Mouse (Mus musculus) cortical plate, adult 2 months (tissue): Measurements from ENCODE around the gene Rasa3. TPM values are rescaled to one million over a fixed set of nuclear protein-coding genes. Genes with fewer than 3 reads are reported as not detected.
A peak's percentile ranks its signal among the peaks of the same experiment; 100 is the strongest.

Experiments
- H3K27ac ChIP-seq: fragments of 200-500 bp; 2 replicates; pipeline ENCODE4 v1.5.1; 2012; ENCODE audit warnings: low read length, control low read depth, inconsistent platforms; ENCODE audit not compliant: insufficient read depth
- H3K4me1 ChIP-seq: fragments of 200-500 bp; 2 replicates; pipeline ENCODE4 v1.6.1; 2011; ENCODE audit warnings: low read length; ENCODE audit not compliant: control insufficient read depth, insufficient read depth
- H3K4me3 ChIP-seq: fragments of 200-500 bp; 2 replicates; pipeline ENCODE4 v1.5.1; 2011; ENCODE audit warnings: mild to moderate bottlenecking, low read length, control low read depth; ENCODE audit not compliant: insufficient read depth
- CTCF ChIP-seq: fragments of 200-500 bp; IDR thresholded peaks from 2 replicates; pipeline ENCODE4 v1.5.1; 2011; ENCODE audit warnings: mild to moderate bottlenecking, control low read depth, low read length; ENCODE audit not compliant: insufficient read depth; ENCODE audit errors: extremely low read depth
- POLR2A ChIP-seq: fragments of 200-500 bp; IDR thresholded peaks from 2 replicates; pipeline ENCODE4 v1.6.1; 2011; ENCODE audit warnings: mild to moderate bottlenecking, low read length, control low read depth; ENCODE audit not compliant: insufficient read depth; ENCODE audit errors: extremely low read depth
- polyA plus RNA-seq: library from polyadenylated mRNA; depleted of rRNA; stranded (reverse); fragments of >200 nt; gene quantifications from 2 replicates; pipeline ENCODE4 v1.2.3, GENCODE M21; 2012

The Rasa3 gene
- polyA plus RNA-seq, 1 experiment: 52.4 TPM

DNA sequence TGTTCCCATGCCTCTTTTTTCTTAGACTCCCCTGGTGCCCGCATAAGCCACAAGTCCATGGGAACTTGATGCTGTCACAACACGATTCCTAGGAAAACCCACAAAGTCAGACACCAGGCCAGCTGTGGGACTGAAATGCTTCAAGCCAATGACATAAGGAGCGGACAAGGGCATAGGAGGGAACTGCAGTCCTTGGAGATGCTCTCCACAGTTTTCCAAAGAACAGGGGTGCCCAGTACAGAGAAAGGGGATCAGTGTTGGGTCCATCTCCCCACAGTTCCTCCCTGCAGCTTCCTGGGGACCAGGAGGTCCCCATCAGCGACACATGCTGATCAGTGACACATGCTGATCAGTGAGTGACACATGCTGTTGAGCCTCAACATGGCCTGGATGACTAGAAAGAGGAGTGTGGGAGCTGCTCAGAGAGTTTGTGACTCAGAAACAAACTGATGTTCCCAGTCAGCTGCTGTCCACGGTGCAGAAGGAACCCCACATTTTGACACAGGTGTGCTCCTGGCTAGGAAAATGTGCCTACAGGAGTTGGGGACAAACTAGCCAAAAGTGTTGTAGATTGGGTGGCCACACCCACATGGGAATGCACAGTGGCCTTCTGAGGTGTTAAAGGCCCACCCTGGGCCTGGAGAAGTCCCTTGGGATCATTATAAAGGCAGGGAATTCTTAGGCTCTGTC, 52.0 kb downstream of the Rasa3 start:
- Histone ChIP-seq H3K27ac (no peak overlapping the region), H3K4me3 (no peak overlapping the region), H3K4me1 (peaks cover 14% of the 10 kb centered on the region)
- no peak for TF ChIP-seq POLR2A
- TF ChIP-seq CTCF: no peak

DNA sequence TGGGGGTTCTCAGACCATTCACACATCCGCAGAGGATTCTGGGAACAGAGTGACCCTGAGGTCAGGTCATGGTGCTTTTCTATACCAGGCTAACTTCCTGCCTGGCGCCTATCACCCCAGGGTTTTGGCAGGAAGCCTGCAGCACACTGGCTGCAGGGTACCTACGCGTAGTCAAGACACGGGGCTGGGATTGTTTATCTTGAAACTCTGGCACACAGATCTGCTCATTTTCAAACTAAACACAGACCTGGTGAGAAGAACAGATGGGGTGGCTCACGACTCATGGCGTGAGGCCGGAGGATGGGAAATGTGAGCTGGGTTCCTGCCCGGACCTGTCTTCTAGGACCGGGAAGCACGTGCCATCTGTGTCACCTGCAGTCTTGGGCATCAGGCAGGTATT, 52.5 kb downstream of the Rasa3 start:
- peaks cover 14% of the 10 kb centered on the region for H3K4me1 ChIP-seq
- TF ChIP-seq CTCF: no peak

DNA sequence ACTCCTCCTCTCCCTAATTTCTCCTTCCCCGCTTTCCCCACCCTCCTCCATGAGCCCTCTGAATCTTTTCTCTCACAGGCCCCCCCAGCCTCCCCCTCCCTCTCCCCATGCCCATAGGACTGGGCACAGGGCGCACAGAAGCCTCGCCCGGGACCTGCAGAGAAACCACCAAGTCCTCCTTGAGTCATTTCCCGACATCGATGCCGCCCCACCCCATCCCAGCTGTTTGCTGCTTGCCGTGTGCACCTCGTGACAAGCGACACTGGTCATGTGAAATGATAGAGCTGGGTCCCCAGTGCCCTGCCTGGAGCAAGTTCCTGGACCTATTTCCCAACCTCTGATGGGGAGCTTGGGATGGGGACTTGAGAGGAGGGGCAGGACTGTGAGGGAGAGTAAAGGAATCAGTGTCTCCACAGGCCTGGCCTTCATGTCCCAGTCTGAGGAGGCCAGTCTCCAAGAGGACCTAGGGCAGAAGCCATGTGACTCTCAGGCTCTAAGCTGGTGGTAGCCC, 53.4 kb downstream of the Rasa3 start:
- Histone ChIP-seq H3K27ac (peak overlapping the region; percentile 89), H3K4me1 (peaks cover 14% of the 10 kb centered on the region), H3K4me3 (no peak overlapping the region)
- TF ChIP-seq POLR2A: no peak

More for the DNA sequence above, 52.5 kb downstream of the Rasa3 start:
- Histone ChIP-seq H3K27ac (peak overlapping the region; percentile 89; the same call in 1 of the 2 replicates), H3K4me3 (no peak overlapping the region)

DNA sequence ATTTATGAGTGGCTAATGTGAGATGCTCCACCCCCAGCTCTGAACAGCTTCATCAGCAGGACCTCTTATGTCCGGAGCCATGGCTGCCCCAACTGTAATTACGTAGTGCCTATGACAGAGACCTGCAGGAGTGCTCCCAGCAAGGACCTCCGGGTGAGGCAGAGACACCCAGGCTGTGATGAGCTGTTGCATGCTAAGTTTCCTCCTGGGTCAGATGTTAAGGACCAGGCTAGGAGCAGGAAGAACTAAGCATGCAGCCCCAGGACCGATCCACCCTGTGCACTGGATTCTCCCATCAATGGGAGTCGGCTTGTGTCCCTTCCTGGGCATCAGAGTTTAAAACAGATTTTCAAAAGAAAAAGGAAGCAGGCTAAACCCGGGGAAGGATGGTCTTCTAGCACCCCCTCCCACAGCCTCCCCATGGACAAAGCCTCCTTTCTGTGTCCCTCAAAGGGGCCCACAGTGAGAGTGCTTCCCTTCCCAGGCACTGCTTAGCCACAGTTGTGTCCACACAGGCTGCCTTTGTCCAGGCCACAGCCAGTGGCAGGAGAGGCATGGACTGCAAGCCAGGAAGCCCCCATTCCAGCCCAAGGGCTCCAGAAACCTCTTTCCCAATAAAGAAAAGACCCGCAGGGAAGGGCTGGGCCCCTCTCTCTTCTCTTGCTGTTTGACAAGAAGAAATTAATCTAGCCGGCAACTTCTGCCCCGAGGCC, 54.2 kb downstream of the Rasa3 start:
- TF ChIP-seq CTCF: no peak
- TF ChIP-seq POLR2A: no peak
- Histone ChIP-seq H3K4me1 (peaks cover 14% of the 10 kb centered on the region), H3K4me3 (no peak overlapping the region), H3K27ac (peak overlapping the region; percentile 86)

DNA sequence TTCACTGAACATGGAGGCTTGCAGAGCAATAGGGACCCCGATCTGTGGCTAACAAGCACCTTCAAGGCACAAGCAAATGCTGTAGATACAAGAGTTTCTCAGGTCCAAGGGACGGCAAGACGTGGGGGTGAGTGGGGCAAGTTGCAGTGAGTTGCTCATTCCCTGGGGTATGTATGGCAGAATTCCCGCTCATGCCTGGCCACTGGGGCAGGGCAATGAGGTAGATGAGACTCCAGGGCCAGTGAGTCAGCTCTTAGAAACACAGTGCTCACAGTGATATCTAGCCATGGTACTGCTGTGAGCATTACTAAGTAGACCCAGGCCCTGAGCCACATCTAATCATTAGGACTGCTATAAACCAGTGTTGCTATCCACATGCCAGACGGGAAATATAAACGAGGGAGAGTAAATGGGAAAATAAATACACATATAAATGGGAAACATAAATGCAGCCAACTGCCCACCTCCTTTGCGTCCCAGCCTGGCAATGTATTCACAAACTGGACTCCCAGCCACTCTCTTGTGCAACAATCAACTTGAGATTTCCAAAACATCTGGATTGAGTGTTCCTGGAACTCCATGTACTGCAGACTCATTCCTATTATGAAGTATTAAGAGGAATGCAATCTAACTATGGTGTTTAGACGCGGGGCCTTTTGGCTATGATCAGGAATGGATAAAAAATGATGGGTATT, 57.0 kb downstream of the Rasa3 start:
- peaks cover 15% of the 10 kb centered on the region for H3K4me1 ChIP-seq

DNA sequence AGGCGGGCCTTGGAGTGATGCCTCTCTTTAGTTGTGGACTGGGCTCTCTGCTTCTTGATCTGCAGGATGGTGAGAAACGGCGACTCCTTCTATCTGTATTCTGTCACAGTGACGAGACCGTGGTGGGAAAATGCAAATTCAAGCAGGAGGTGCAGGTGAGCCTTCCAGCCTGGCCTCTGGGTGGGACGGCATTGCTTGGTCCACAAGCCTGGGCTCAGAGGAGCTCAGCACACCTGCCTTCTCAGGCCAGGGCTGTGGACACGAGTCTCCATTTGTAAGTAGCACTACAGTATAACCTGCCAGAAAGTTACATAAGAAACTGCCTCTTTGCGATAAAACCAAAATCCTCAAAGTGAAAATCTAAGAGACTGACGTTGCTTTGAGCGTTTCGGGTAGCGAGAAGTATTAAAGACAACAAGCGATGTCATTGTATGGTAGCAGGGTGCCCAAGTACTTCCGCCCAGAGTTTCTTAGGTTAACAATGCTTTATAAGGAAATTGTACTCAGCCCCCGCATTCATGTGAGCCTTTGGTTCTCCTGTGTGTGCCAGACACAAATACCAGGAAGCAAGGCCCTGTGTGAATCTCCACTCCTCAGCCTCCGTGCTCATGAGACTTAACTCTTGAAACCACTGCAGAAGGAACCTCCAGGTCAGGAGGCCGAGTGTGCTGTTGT, 60.4 kb downstream of the Rasa3 start:
- no peak for TF ChIP-seq CTCF
- TF ChIP-seq POLR2A: no peak
- Histone ChIP-seq H3K4me3 (no peak overlapping the region), H3K4me1 (peaks cover 12% of the 10 kb centered on the region), H3K27ac (no peak overlapping the region)

More for the DNA sequence above, 57.0 kb downstream of the Rasa3 start:
- no peak overlapping the region for H3K4me3 ChIP-seq
- TF ChIP-seq CTCF (no peak), POLR2A (no peak)
- H3K27ac ChIP-seq: no peak overlapping the region

DNA sequence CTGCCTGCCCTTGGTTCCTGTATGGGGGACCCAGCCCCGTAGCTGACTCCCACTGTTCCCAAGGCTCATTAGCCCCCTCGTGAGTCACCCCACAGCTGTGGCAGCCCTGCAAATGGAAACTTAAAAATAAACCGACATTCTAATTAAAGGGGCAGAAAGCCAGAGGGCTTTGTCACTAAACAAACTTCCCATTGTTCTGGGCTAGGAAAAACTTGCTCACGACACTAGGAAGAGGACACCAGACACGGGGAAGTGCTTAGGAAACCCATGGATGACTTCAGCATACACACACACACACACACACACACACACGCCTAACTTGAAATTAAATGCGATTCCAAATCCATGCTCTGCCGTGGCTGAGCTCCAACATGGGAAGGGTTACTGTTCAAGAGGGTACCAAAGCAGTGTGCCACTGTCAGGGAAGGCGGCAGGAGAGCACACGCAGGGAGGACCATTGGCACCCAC, 62.4 kb downstream of the Rasa3 start:
- TF ChIP-seq CTCF (no peak), POLR2A (no peak)
- Histone ChIP-seq H3K4me1 (peaks cover 18% of the 10 kb centered on the region), H3K27ac (no peak overlapping the region), H3K4me3 (no peak overlapping the region)

DNA sequence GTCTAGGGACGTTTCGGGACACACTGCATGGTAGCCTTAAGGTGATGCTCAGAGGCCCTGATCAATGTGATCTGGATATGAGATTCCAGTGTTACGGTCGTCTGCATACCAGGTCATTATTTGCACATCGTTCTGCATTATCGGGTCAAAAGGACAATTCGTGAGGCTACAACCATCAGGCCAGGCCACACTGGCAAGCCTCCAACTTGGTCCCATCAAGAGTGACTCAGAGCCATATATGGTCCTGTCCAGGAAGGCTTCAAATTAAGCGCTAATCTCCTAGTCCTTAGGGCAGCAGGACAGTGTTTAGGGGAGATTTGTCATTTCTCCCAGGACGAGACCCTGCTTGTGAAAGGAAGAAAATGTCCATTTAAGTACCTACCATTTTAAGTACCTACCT, 63.3 kb downstream of the Rasa3 start:
- no peak overlapping the region for H3K4me3 ChIP-seq
- H3K27ac ChIP-seq: no peak overlapping the region
- TF ChIP-seq CTCF (no peak), POLR2A (no peak)
- H3K4me1 ChIP-seq: peaks cover 18% of the 10 kb centered on the region

DNA sequence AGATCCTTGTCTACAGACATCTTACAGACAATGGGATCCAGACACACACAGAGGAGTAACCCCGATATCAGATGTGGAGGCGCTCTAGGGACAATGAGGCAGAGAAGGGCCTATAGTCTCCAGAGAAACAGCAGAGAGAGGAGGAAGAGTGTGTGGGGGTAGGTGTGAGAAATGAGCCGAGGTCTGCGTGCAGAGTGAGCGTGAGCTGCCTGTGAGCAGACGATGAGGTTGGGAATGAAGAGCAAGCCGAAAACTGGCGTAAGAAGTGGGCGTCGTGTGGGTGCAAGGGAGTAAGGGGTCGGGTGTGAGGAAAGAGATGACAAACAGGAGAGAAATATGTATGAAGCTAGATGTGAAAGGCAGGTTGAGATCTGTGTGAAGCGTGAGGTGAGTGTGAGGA, 65.7 kb downstream of the Rasa3 start:
- H3K4me1 ChIP-seq: peaks cover 14% of the 10 kb centered on the region
- H3K4me3 ChIP-seq: no peak overlapping the region
- TF ChIP-seq POLR2A (no peak), CTCF (no peak)
- H3K27ac ChIP-seq: 0 out of 2 replicates have a peak overlapping the region, but pooled peaks have one; percentile 4
